Mouse (Mus musculus) right cerebral cortex, postnatal 10 days (tissue): ENCODE results near the gene Cib1.

Experiments used
- DNase-seq, 2 experiments: peaks; one replicate each; pipeline ENCODE4 v3.0.0; 2021; ENCODE audit warnings: low spot score in 2 of 2

The Cib1 gene

GRCm38 (mm10) chr7:80232489-80233029 is at the start of gene Cib1, which contains the start of gene Gdpgp1:
Gene Cib1, minus strand, starts transcription at chr7:80232813.
Gene Gdpgp1, plus strand, starts transcription at chr7:80232865.
- peak; percentile 95 to 96 for DNase-seq

DNA sequence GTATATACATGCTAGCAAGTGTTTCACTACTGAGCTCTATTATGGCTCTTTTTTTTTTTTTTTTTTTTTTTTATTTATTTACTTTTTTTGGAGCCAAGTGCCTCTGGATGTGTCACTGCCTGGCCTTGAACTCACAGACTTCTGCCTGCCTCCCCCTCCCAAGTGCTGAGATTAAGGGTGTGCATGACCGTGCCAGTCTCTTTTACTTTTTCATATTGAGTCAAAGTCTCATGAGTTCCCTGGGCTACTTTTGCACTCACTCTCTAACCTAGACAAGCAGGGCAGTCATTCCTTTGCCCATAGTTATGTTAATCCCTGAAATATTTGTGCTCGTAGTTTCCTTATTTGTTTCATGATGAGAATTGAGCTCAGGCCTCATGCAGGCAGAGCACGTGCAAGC is 49.0 kb upstream of the Cib1 start:
- no peak for DNase-seq

- DNase-seq = no peak
Observed at GRCm38 (mm10) chr7:80280998-80281397, 48.4 kb upstream of the Cib1 start.

- no peak for DNase-seq
Observed at GRCm38 (mm10) chr7:80280032-80280431, 47.4 kb upstream of the Cib1 start.

DNA sequence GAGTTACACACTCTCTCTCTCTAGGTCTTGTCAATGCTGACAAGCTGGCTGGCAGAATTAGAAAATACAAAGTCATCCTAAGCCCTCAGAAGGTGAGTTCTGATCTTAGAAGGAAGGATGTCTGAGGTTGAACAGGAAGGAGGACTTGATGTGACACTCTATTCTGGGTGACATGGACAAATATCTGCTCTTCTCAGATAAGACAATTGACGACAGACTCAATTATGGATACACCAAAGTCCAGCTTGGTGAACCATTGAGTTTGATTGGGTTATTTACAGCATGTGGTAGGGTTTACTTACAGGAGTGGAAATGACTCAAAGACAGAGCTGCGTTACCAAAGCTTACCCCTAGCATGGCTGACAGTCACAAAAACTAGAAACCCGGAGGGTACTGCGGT is 43.8 kb upstream of the Cib1 start:
- no peak for DNase-seq

- DNase-seq = no peak
Observed at GRCm38 (mm10) chr7:80273456-80273855, 40.8 kb upstream of the Cib1 start.

GRCm38 (mm10) chr7:80269751-80270255 is 37.2 kb upstream of the Cib1 start:
- DNase-seq = peak in 1 of 2 experiments; percentile 57

DNA sequence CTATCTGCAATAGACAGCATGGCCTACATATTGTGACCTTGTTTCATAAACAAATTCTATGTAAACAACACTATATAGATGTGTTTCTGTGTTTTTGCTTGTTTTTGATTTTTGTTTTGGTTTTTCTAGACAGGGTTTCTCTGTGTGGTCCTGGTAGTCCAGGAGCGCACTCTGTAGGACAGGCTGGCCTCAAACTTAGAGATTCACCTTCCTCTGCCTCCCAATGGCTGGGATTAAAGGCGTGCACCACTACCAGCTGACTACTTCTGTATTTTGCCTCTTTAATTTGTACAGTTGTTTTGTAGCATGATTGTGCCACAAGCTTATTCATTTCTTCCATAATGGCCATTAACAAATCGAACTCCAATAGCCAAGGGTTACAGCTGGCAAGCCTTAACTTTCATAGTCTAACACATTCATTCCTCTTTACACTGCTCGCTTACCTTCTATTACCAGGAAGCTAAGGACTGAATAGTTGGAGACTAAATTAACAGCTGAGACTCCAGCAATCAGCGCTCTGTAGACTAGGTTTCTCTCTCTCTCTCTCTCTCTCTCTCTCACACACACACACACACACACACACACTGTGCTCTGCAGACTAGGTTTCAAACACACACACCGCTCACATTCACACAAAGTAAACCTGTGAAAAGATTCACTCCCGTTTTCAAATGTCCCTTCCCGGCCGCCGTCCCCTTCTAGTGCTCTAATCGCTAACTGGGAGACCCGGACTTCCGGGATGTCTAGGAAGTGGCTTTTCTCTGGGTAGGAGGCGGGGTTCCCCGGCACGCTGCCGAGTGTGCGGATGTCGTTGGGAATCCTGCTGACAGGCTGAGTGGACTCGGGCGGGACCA is 36.5 kb upstream of the Cib1 start, which contains the start of gene Vps33b:
TSS of gene Vps33b (plus strand) at position 753 of the 854 bp plus-strand sequence.
- peak; percentile 99 for DNase-seq

- DNase-seq = no peak
Observed at GRCm38 (mm10) chr7:80267764-80268163, 35.2 kb upstream of the Cib1 start.

GRCm38 (mm10) chr7:80264606-80265005 is 32.0 kb upstream of the Cib1 start:
- no peak for DNase-seq

DNA sequence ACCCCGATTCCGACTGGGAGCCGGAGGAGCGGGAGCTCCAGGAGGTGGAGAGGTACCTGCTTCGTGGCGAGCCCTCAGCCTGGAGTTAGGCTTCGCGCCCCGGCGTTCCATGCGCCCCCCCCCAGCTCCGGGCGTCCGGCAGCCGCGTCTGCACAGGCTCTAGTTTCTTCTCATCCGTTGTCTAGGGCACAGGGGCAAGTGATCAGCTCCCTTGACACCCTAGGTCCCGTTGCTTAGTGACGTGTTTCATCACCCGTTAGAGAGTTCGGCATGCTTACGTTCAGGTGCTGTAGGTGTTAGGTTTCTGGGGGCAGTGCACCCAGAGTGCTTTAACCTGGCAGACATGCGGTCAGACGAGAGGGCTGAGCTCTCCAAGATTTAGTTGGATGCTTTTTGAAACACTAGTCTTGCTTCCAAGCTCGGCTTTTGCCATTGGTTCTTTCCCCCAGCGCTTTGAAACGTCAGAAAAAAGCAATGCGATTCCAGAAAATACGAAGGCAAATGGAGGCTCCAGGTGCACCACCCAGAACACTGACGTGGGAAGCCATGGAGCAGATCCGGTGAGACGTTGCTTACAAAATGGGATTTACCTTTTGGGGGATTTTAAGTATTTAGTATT is 28.9 kb upstream of the Cib1 start:
- peak in 1 of 2 experiments; percentile 53 for DNase-seq

- DNase-seq = peak; percentile 92 to 94
Observed at GRCm38 (mm10) chr7:80260625-80261371, 28.2 kb upstream of the Cib1 start, which contains the start of gene Ngrn. Gene Ngrn, plus strand, starts transcription at chr7:80261215.

GRCm38 (mm10) chr7:80257706-80258105 is 25.1 kb upstream of the Cib1 start:
- DNase-seq = no peak

- no peak for DNase-seq
Observed at GRCm38 (mm10) chr7:80255981-80256380, 23.4 kb upstream of the Cib1 start.

GRCm38 (mm10) chr7:80252886-80253285 is 20.3 kb upstream of the Cib1 start:
- no peak for DNase-seq

DNA sequence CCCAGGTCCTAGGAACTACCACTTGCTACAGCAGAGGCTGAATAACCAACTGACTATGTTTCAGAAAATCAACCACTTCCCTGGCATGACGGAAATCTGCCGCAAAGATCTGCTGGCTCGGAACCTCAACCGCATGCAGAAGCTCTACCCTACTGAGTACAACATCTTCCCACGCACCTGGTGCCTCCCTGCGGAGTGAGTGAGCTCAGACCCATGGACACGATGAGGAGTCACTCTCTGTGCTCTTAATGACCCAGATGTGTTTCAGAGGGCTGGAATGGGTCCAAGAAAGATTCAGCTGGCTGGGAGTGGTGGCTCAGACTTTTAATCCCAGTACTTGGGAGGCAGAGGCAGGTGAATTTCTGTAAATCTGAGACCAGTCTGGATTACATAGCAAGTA is 19.8 kb upstream of the Cib1 start:
- DNase-seq = no peak

GRCm38 (mm10) chr7:80246859-80247258 is 14.2 kb upstream of the Cib1 start:
- DNase-seq = no peak

DNA sequence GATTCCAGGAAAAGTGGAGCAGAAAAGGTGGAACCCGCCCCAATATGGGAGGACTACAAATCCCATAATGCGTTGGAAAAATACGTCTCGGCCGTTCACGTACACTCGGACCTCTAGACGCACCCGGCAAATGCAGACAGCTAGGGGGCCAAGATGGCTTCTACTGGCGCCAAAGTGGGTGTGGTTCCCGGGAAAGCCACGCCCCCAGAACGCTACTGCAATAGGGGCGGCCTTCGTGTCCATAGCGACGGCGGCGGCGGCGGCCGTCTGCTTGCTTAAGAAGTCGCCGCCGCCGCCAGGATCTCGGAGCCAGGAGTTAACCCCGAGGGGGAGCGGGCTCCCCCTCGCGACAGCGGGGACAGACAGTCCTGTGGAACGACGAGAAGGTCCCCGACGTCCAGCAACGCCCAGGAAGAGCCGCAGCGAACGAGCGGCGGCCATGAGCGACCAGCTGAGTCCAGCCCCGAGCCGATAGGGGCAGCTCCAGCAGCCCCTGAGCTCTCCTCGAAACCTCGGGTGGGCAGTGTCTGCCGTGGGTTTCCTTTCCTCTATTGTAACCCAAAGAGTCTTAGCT is 13.6 kb upstream of the Cib1 start, which contains the start of gene Ttll13:
TSS of gene Ttll13 (plus strand) at position 229 of the 574 bp plus-strand sequence.
- peak; percentile 98 to 99 for DNase-seq

GRCm38 (mm10) chr7:80244851-80245250 is 12.2 kb upstream of the Cib1 start:
- no peak for DNase-seq

GRCm38 (mm10) chr7:80241661-80242060 is 9.0 kb upstream of the Cib1 start:
- DNase-seq = no peak

DNA sequence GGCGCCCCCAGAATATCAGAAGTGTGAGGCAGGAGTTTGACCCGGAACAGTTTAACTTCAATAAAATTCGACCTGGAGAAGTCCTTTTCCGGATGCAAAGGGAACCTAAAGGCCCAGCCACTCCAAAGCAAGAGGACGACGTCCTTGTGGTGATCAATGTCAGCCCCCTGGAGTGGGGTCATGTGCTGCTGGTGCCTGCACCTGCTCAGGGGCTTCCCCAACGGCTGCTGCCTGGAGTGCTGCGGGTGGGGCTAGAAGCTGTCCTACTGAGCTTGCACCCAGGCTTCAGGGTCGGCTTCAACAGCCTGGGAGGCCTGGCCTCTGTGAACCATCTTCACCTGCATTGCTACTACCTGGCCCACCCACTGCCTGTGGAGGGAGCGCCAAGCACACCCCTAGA is 5.9 kb upstream of the Cib1 start:
- DNase-seq = no peak
